20 mouse cellular contexts compared by ENCODE assay signal in genomic region chr14:41648176-41648575, GRCm38 (mm10). TPM values are rescaled to one million over a fixed set of nuclear protein-coding genes. Genes with fewer than 3 reads are reported as not detected.
DNase-seq lines count a peak whose midpoint lies in the region.
"Not testable (repeated sequence)": the region's sequence is repeated elsewhere in the genome, so short reads cannot be mapped to it uniquely, and the experiment has no call there.
"Had no signal": no experiment of that assay in that cellular context is flagged by ENCODE, and none has a peak within 500 bp of the region (broad histone marks: within the 10 kb centered on the region; RNA-seq: fewer than 3 reads in every experiment).

No protein-coding gene starts in this region.

- peak; percentile 82 for DNase-seq in heart, adult 11 months
- peak; percentile 5 for DNase-seq in layer of hippocampus, adult 9-11 months
- DNase-seq in left cerebral cortex, postnatal 36 days (ENCODE audit: low spot score in 2 of 2): peak; percentile 8
- peak; percentile 21 for DNase-seq in right cerebral cortex, adult 18-20 months
- peak; percentile 21 to 23 for DNase-seq in right cerebral cortex, postnatal 10 days (ENCODE audit: low spot score in 2 of 2)
- peak; percentile 2 for DNase-seq in right cerebral cortex, postnatal 14 days
- peak; percentile 31 for DNase-seq in testis, postnatal 10 days (ENCODE audit: low spot score)
- DNase-seq in urinary bladder, postnatal 25 days (ENCODE audit: low spot score): peak; percentile 2

- intact Hi-C loops in left cerebral cortex, postnatal 36 days (cut with DNase I): not testable (repeated sequence)

RNA-seq across cellular contexts. Expression of gene Gm3676, which starts 1.9 kb away (rescaled TPM):
- not detected for total RNA-seq in left cerebral cortex, postnatal 36 days (2021)
- total RNA-seq: adrenal gland, adult 18-20 months; adrenal gland, adult 2 months; adrenal gland, adult 8-10 months; adrenal gland, postnatal 10 days; adrenal gland, postnatal 14 days; adrenal gland, postnatal 25 days; adrenal gland, postnatal 36 days; adrenal gland, postnatal 4 days; CH12.LX; ES-E14; G1E; MEL had no signal

RNA-seq across cellular contexts. Expression of gene Gm3072, which starts 23.8 kb away (rescaled TPM):
- total RNA-seq in left cerebral cortex, postnatal 36 days (2021): not detected
- total RNA-seq: adrenal gland, adult 18-20 months; adrenal gland, adult 2 months; adrenal gland, adult 8-10 months; adrenal gland, postnatal 10 days; adrenal gland, postnatal 14 days; adrenal gland, postnatal 25 days; adrenal gland, postnatal 36 days; adrenal gland, postnatal 4 days; CH12.LX; ES-E14; G1E; MEL had no signal

RNA-seq across cellular contexts. Expression of gene Gm8068, which starts 53.5 kb away (rescaled TPM):
- not detected for total RNA-seq in left cerebral cortex, postnatal 36 days (2021)
- total RNA-seq: adrenal gland, adult 18-20 months; adrenal gland, adult 2 months; adrenal gland, adult 8-10 months; adrenal gland, postnatal 10 days; adrenal gland, postnatal 14 days; adrenal gland, postnatal 25 days; adrenal gland, postnatal 36 days; adrenal gland, postnatal 4 days; CH12.LX; ES-E14; G1E; MEL had no signal

Comparison
In these comparisons a context has a peak if more than half of its experiments do, and no peak if none do; other contexts are left out.
1. Peak in every context shown above with its lines: DNase-seq.
2. DNase-seq: peak in every context shown above with its lines; median percentile 82 in heart, adult 11 months; 31 in testis, postnatal 10 days; 22 in right cerebral cortex, postnatal 10 days; 21 in right cerebral cortex, adult 18-20 months; 8 in left cerebral cortex, postnatal 36 days; 5 in layer of hippocampus, adult 9-11 months; 2 in right cerebral cortex, postnatal 14 days; 2 in urinary bladder, postnatal 25 days.